Mouse (Mus musculus): Measurements from ENCODE around the gene Rce1.
"Not testable (repeated sequence)": the region's sequence is repeated elsewhere in the genome, so short reads cannot be mapped to it uniquely, and the experiment has no call there.

The Rce1 gene

GRCm38 (mm10) chr19:4613464-4614304 is 11.8 kb downstream of the Rce1 start:
- DNase-seq (ENCODE audit: low read depth, low spot score): no peak

- DNase-seq (ENCODE audit: low read depth, low spot score): no peak
Observed at GRCm38 (mm10) chr19:4612181-4612961, 13.1 kb downstream of the Rce1 start.

GRCm38 (mm10) chr19:4610109-4610508 is 15.3 kb downstream of the Rce1 start:
- DNase-seq (ENCODE audit: low read depth, low spot score): no peak

- no peak for DNase-seq (ENCODE audit: low read depth, low spot score)
Observed at GRCm38 (mm10) chr19:4608511-4608910, 16.9 kb downstream of the Rce1 start.

GRCm38 (mm10) chr19:4607406-4607805 is 18.0 kb downstream of the Rce1 start:
- DNase-seq (ENCODE audit: low read depth, low spot score): no peak

GRCm38 (mm10) chr19:4605654-4606053 is 19.8 kb downstream of the Rce1 start:
- DNase-seq (ENCODE audit: low read depth, low spot score): no peak

GRCm38 (mm10) chr19:4603801-4604723 is 21.4 kb downstream of the Rce1 start:
- no peak for DNase-seq (ENCODE audit: low read depth, low spot score)

GRCm38 (mm10) chr19:4602459-4602858 is 23.0 kb downstream of the Rce1 start:
- DNase-seq (ENCODE audit: low read depth, low spot score): no peak

- no peak for DNase-seq (ENCODE audit: low read depth, low spot score)
Observed at GRCm38 (mm10) chr19:4596071-4596470, 29.4 kb downstream of the Rce1 start.

GRCm38 (mm10) chr19:4593792-4594522 is 31.5 kb downstream of the Rce1 start:
- DNase-seq (ENCODE audit: low read depth, low spot score): no peak

GRCm38 (mm10) chr19:4590025-4590424 is 35.4 kb downstream of the Rce1 start:
- DNase-seq (ENCODE audit: low read depth, low spot score): peak; percentile 24

- DNase-seq (ENCODE audit: low read depth, low spot score): peak; percentile 25
Observed at GRCm38 (mm10) chr19:4589081-4589480, 36.4 kb downstream of the Rce1 start.

- no peak for DNase-seq (ENCODE audit: low read depth, low spot score)
Observed at GRCm38 (mm10) chr19:4588430-4588829, 37.0 kb downstream of the Rce1 start.

- DNase-seq (ENCODE audit: low read depth, low spot score): no peak
Observed at GRCm38 (mm10) chr19:4587426-4587825, 38.0 kb downstream of the Rce1 start.

GRCm38 (mm10) chr19:4586783-4587182 is 38.7 kb downstream of the Rce1 start:
- not testable (repeated sequence) for DNase-seq (ENCODE audit: low read depth, low spot score)

- no peak for DNase-seq (ENCODE audit: low read depth, low spot score)
Observed at GRCm38 (mm10) chr19:4583856-4584255, 41.6 kb downstream of the Rce1 start.

- no peak for DNase-seq (ENCODE audit: low read depth, low spot score)
Observed at GRCm38 (mm10) chr19:4579296-4579695, 46.1 kb downstream of the Rce1 start.

- no peak for DNase-seq (ENCODE audit: low read depth, low spot score)
Observed at GRCm38 (mm10) chr19:4578799-4579198, 46.6 kb downstream of the Rce1 start.

GRCm38 (mm10) chr19:4573241-4573640 is 52.2 kb downstream of the Rce1 start:
- DNase-seq (ENCODE audit: low read depth, low spot score): peak; percentile 29

Data from 3T3-L1 (cell line).